Mouse (Mus musculus): ENCODE data around the gene Agrn. TPM values are rescaled to one million over a fixed set of nuclear protein-coding genes. Genes with fewer than 3 reads are reported as not detected.
"Not testable (repeated sequence)": the region's sequence is repeated elsewhere in the genome, so short reads cannot be mapped to it uniquely, and the experiment has no call there.

The Agrn gene
- polyA plus RNA-seq, 1 experiment from 2014 or later, result 15.1 TPM

DNA sequence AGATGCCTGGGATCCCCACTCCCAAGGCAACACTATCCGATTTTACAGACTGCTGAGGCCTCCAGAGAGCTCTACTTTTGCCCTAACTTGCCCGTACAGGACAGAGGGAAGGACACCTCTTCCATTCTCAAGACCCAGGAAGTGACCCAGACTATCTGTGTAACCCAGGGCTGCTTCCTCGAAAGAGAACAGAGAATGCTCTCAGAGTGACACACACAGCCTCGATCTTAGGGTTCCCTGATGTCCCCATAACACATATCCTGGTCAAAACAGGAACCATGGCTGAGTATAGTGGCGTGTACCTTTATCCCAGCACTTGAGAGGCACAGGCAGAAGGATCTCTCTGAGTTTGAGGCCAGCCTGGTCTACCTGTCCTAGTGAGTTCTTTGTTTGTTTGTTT is 13.5 kb downstream of the Agrn start:
- Histone ChIP-seq H3K27ac (ENCODE audit: low read depth, low read length) (no peak overlapping the region), H3K36me3 (ENCODE audit: control insufficient read depth, insufficient read depth) (peaks cover 23% of the 10 kb centered on the region), H3K9me3 (ENCODE audit: control insufficient read depth) (no peaks in the 10 kb centered on the region), H3K4me3 (ENCODE audit: low read depth, low read length) (no peak overlapping the region), H3K4me1 (replicated peaks; ENCODE audit: control insufficient read depth, insufficient read depth, low read length) (0 out of 2 replicates have a peak, but pooled peaks cover 3% of the 10 kb centered on the region), H3K9ac (ENCODE audit: low read depth, low read length) (no peak overlapping the region), H3K4me2 (replicated peaks; ENCODE audit: low read depth) (no peak overlapping the region), H3K27me3 (replicated peaks; ENCODE audit: control insufficient read depth, insufficient read depth, low read length) (no peaks in the 10 kb centered on the region)
- no peak for TF ChIP-seq CTCF (IDR thresholded peaks at IDR 0.05; ENCODE audit: low read depth)
- 89% methylated on average over 5 of the region's 5 CpGs for WGBS
- ATAC-seq, result no peak

GRCm38 (mm10) chr4:156177630-156178029 is 19.7 kb downstream of the Agrn start:
- no peak overlapping the region for H3K4me3 ChIP-seq (ENCODE audit: low read depth, low read length)
- H3K4me1 ChIP-seq (replicated peaks; ENCODE audit: control insufficient read depth, insufficient read depth, low read length), result no peaks in the 10 kb centered on the region
- 95% methylated on average over 9 of the region's 9 CpGs for WGBS
- no peak for ATAC-seq
- no peak for TF ChIP-seq CTCF (IDR thresholded peaks at IDR 0.05; ENCODE audit: low read depth)
- H3K4me2 ChIP-seq (replicated peaks; ENCODE audit: low read depth), result no peak overlapping the region
- no peaks in the 10 kb centered on the region for H3K27me3 ChIP-seq (replicated peaks; ENCODE audit: control insufficient read depth, insufficient read depth, low read length)
- H3K36me3 ChIP-seq (ENCODE audit: control insufficient read depth, insufficient read depth), result peaks cover 69% of the 10 kb centered on the region
- H3K9ac ChIP-seq (ENCODE audit: low read depth, low read length), result no peak overlapping the region
- no peaks in the 10 kb centered on the region for H3K9me3 ChIP-seq (ENCODE audit: control insufficient read depth)
- no peak overlapping the region for H3K27ac ChIP-seq (ENCODE audit: low read depth, low read length)

DNA sequence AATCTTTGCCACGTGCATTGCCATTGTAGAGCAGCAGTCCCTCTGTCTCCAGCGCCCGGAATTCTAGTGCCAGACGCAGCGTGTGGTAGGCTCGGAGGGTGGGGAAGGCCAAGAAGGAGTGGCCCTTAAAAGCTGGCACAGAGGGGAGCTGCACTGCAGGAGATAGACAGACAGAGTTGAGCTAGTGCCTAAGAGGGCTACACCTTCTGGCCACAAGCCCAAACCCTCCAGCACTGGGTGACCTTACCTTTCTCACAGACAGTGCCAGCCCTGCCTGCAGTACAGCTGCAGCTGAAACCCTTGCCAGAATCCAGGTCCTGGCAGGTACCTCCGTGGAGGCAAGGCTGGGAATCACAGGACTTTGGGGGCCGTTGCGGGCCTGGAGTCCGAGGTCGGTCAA is 25.5 kb downstream of the Agrn start:
- Histone ChIP-seq H3K4me1 (replicated peaks; ENCODE audit: control insufficient read depth, insufficient read depth, low read length) (no peaks in the 10 kb centered on the region), H3K36me3 (ENCODE audit: control insufficient read depth, insufficient read depth) (peaks cover 94% of the 10 kb centered on the region), H3K27ac (ENCODE audit: low read depth, low read length) (no peak overlapping the region), H3K4me3 (ENCODE audit: low read depth, low read length) (no peak overlapping the region), H3K27me3 (replicated peaks; ENCODE audit: control insufficient read depth, insufficient read depth, low read length) (no peaks in the 10 kb centered on the region), H3K4me2 (replicated peaks; ENCODE audit: low read depth) (no peak overlapping the region), H3K9me3 (ENCODE audit: control insufficient read depth) (no peaks in the 10 kb centered on the region), H3K9ac (ENCODE audit: low read depth, low read length) (no peak overlapping the region)
- no peak for ATAC-seq
- WGBS, result 95% methylated on average over 11 of the region's 11 CpGs
- no peak for TF ChIP-seq CTCF (IDR thresholded peaks at IDR 0.05; ENCODE audit: low read depth)

DNA sequence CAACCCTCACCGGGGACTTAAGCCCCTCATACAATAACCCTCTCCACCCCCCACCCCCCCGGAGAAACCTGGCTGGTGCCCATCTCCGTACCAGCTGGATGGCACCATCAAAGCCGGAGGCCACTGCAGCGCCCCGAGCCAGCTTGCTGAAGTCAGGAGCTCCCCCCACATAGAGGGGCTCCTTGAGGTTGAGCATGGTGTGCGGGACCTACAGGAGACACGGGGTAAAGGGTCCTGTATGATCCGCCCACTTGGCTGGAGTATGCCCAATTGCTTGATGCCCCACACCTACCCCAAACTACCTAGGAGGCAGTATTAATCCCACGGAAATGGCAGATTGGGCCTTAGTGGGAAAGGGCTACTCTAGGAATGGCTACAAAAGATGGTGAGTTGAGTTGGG is 28.2 kb downstream of the Agrn start:
- Histone ChIP-seq H3K9me3 (ENCODE audit: control insufficient read depth) (no peaks in the 10 kb centered on the region), H3K4me2 (replicated peaks; ENCODE audit: low read depth) (no peak overlapping the region), H3K27me3 (replicated peaks; ENCODE audit: control insufficient read depth, insufficient read depth, low read length) (no peaks in the 10 kb centered on the region), H3K4me3 (ENCODE audit: low read depth, low read length) (no peak overlapping the region), H3K27ac (ENCODE audit: low read depth, low read length) (no peak overlapping the region), H3K9ac (ENCODE audit: low read depth, low read length) (no peak overlapping the region), H3K4me1 (replicated peaks; ENCODE audit: control insufficient read depth, insufficient read depth, low read length) (no peaks in the 10 kb centered on the region), H3K36me3 (ENCODE audit: control insufficient read depth, insufficient read depth) (peaks cover 88% of the 10 kb centered on the region)
- no peak for ATAC-seq
- no peak for TF ChIP-seq CTCF (IDR thresholded peaks at IDR 0.05; ENCODE audit: low read depth)
- WGBS, result 94% methylated on average over 10 of the region's 10 CpGs

DNA sequence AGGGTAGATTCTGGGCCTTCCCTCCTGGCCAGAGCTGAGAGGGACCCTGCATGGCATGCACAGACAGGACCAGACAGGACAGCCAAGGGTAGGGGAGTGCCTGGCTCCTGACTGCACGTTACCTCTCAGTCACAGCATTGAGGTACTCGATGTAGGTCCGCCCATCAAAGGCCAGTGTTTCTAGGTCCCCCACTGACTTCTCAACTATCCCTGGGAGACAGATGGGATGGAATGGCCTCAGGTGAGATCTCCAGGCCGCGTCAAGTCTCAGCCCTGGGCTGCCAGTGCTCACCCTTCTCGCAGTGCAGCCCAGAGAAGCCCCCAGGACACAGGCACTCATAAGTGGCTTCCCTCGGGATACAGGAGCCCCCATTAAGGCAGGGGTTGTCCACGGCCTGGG is 28.7 kb downstream of the Agrn start:
- H3K27me3 ChIP-seq (replicated peaks; ENCODE audit: control insufficient read depth, insufficient read depth, low read length), result no peaks in the 10 kb centered on the region
- no peak for TF ChIP-seq CTCF (IDR thresholded peaks at IDR 0.05; ENCODE audit: low read depth)
- no peak overlapping the region for H3K27ac ChIP-seq (ENCODE audit: low read depth, low read length)
- no peaks in the 10 kb centered on the region for H3K4me1 ChIP-seq (replicated peaks; ENCODE audit: control insufficient read depth, insufficient read depth, low read length)
- no peaks in the 10 kb centered on the region for H3K9me3 ChIP-seq (ENCODE audit: control insufficient read depth)
- no peak overlapping the region for H3K4me3 ChIP-seq (ENCODE audit: low read depth, low read length)
- H3K4me2 ChIP-seq (replicated peaks; ENCODE audit: low read depth), result no peak overlapping the region
- H3K9ac ChIP-seq (ENCODE audit: low read depth, low read length), result no peak overlapping the region
- no peak for ATAC-seq
- WGBS, result 93% methylated on average over 8 of the region's 8 CpGs
- peaks cover 88% of the 10 kb centered on the region for H3K36me3 ChIP-seq (ENCODE audit: control insufficient read depth, insufficient read depth)

DNA sequence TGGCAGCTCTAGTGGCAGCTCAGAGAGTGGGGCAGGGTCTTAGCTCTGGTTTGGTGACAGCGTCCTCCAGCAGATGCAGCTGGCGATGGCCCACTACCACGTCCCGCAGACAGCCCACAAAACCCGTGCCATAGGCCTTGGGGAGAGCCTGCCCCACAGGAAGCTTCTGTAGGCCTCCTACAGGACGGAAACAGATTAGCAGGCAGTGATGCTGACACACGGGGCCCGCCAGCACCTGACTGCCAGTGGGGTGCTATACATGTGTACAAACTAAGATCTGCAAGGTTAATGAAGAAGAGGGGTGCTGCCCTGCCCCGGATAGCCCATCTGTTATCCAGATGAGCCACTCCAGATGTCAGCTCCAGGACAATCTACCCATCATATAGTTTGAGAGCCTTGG is 30.8 kb downstream of the Agrn start:
- Histone ChIP-seq H3K27ac (ENCODE audit: low read depth, low read length) (no peak overlapping the region), H3K4me3 (ENCODE audit: low read depth, low read length) (no peak overlapping the region), H3K36me3 (ENCODE audit: control insufficient read depth, insufficient read depth) (peaks cover 71% of the 10 kb centered on the region), H3K27me3 (replicated peaks; ENCODE audit: control insufficient read depth, insufficient read depth, low read length) (no peaks in the 10 kb centered on the region), H3K9me3 (ENCODE audit: control insufficient read depth) (no peaks in the 10 kb centered on the region), H3K4me2 (replicated peaks; ENCODE audit: low read depth) (no peak overlapping the region), H3K9ac (ENCODE audit: low read depth, low read length) (no peak overlapping the region), H3K4me1 (replicated peaks; ENCODE audit: control insufficient read depth, insufficient read depth, low read length) (no peaks in the 10 kb centered on the region)
- ATAC-seq, result no peak
- 89% methylated on average over 9 of the region's 9 CpGs for WGBS
- peak; percentile 45 for TF ChIP-seq CTCF (IDR thresholded peaks at IDR 0.05; ENCODE audit: low read depth)

DNA sequence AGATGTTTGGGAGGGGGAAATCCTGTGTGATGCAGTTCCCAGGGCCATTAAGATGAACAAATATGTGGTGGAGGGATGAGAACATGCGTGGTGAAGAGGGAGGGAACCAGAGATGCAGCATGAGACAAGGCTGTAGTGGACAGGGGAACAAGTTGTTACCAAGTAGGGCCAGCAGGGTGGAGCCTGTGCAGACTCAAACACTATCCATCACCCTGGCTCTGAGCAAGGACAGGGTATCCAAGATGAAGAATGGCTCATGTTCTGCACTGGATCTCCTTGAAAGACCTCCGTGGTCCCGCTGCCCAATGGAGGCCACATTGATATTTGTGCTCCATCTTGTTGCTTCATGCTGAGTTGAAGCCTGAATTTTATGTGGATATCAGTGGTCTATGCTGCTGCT is 42.5 kb downstream of the Agrn start:
- no peak for ATAC-seq
- Histone ChIP-seq H3K36me3 (ENCODE audit: control insufficient read depth, insufficient read depth) (no peaks in the 10 kb centered on the region), H3K4me3 (ENCODE audit: low read depth, low read length) (no peak overlapping the region), H3K4me2 (replicated peaks; ENCODE audit: low read depth) (no peak overlapping the region), H3K27me3 (replicated peaks; ENCODE audit: control insufficient read depth, insufficient read depth, low read length) (no peaks in the 10 kb centered on the region), H3K9me3 (ENCODE audit: control insufficient read depth) (0 out of 2 replicates have a peak, but pooled peaks cover 3% of the 10 kb centered on the region), H3K27ac (ENCODE audit: low read depth, low read length) (no peak overlapping the region), H3K9ac (ENCODE audit: low read depth, low read length) (no peak overlapping the region), H3K4me1 (replicated peaks; ENCODE audit: control insufficient read depth, insufficient read depth, low read length) (no peaks in the 10 kb centered on the region)
- no peak for TF ChIP-seq CTCF (IDR thresholded peaks at IDR 0.05; ENCODE audit: low read depth)
- WGBS, result 87% methylated on average over 3 of the region's 3 CpGs

GRCm38 (mm10) chr4:156150887-156151286 is 46.4 kb downstream of the Agrn start:
- not testable (repeated sequence) for H3K27ac ChIP-seq (ENCODE audit: low read depth, low read length); H3K4me3 ChIP-seq (ENCODE audit: low read depth, low read length); H3K4me1 ChIP-seq (replicated peaks; ENCODE audit: control insufficient read depth, insufficient read depth, low read length); ATAC-seq; H3K4me2 ChIP-seq (replicated peaks; ENCODE audit: low read depth); H3K27me3 ChIP-seq (replicated peaks; ENCODE audit: control insufficient read depth, insufficient read depth, low read length); H3K36me3 ChIP-seq (ENCODE audit: control insufficient read depth, insufficient read depth); H3K9ac ChIP-seq (ENCODE audit: low read depth, low read length); H3K9me3 ChIP-seq (ENCODE audit: control insufficient read depth)
- 57% methylated on average over 10 of the region's 10 CpGs for WGBS
